Mouse (Mus musculus): ENCODE data around the gene Otud4. TPM values are rescaled to one million over a fixed set of nuclear protein-coding genes. Genes with fewer than 3 reads are reported as not detected.

Gene Otud4
- total RNA-seq, 2 experiments from 2014 or later: 36.0 to 36.7 TPM

Other genes starting within 250 kb of the Otud4 start
- gene Smad1, start 240.1 kb upstream of the Otud4 start, total RNA-seq (2021): 10 to 100 TPM; 23.9 to 24.4 TPM
- gene Abce1, start 72.1 kb downstream of the Otud4 start, total RNA-seq (2021): 10 to 100 TPM; 75.8 to 79.3 TPM
- 10 to 100 TPM in 1 of 2 experiments, 1 to 10 TPM in 1; 8.2 to 12.7 TPM for gene Anapc10, start 72.2 kb downstream of the Otud4 start, total RNA-seq (2021)